Mouse (Mus musculus): ENCODE results near the gene Car3. TPM values are rescaled to one million over a fixed set of nuclear protein-coding genes. Genes with fewer than 3 reads are reported as not detected.
A peak's percentile ranks its signal among the peaks of the same experiment; 100 is the strongest.

Car3 gene
- polyA plus RNA-seq, 1 experiment from 2014 or later, result 26.8 TPM

- Histone ChIP-seq H3K4me3 (ENCODE audit: low read length) (no peak overlapping the region), H3K4me1 (ENCODE audit: control insufficient read depth, insufficient read depth, low read length) (no peaks in the 10 kb centered on the region), H3K27ac (ENCODE audit: low read depth, low read length) (no peak overlapping the region), H3K27me3 (ENCODE audit: control insufficient read depth, insufficient read depth, low read length) (no peaks in the 10 kb centered on the region), H3K4me2 (replicated peaks; ENCODE audit: low read depth, low read length) (no peak overlapping the region), H3K9me3 (ENCODE audit: control insufficient read depth, low read length) (no peaks in the 10 kb centered on the region), H3K9ac (ENCODE audit: low read depth, low read length) (no peak overlapping the region), H3K36me3 (ENCODE audit: control insufficient read depth, insufficient read depth, low read length) (no peaks in the 10 kb centered on the region)
- 88% methylated on average over 2 of the region's 2 CpGs for WGBS
- no peak for ATAC-seq (ENCODE audit: low FRiP score, low TSS enrichment)
Measured at GRCm38 (mm10) chr3:14848587-14849254, 14.6 kb upstream of the Car3 start.

GRCm38 (mm10) chr3:14853966-14854365 is 9.3 kb upstream of the Car3 start:
- Histone ChIP-seq H3K4me1 (ENCODE audit: control insufficient read depth, insufficient read depth, low read length) (no peaks in the 10 kb centered on the region), H3K9me3 (ENCODE audit: control insufficient read depth, low read length) (no peaks in the 10 kb centered on the region), H3K4me2 (replicated peaks; ENCODE audit: low read depth, low read length) (no peak overlapping the region), H3K4me3 (ENCODE audit: low read length) (no peak overlapping the region), H3K27ac (ENCODE audit: low read depth, low read length) (no peak overlapping the region), H3K9ac (ENCODE audit: low read depth, low read length) (no peak overlapping the region), H3K36me3 (ENCODE audit: control insufficient read depth, insufficient read depth, low read length) (no peaks in the 10 kb centered on the region), H3K27me3 (ENCODE audit: control insufficient read depth, insufficient read depth, low read length) (no peaks in the 10 kb centered on the region)
- 69% methylated on average over 5 of the region's 5 CpGs for WGBS
- ATAC-seq (ENCODE audit: low FRiP score, low TSS enrichment), result no peak

- H3K27ac ChIP-seq (ENCODE audit: low read depth, low read length), result no peak overlapping the region
- H3K9ac ChIP-seq (ENCODE audit: low read depth, low read length), result no peak overlapping the region
- no peak overlapping the region for H3K4me3 ChIP-seq (ENCODE audit: low read length)
- no peak overlapping the region for H3K4me2 ChIP-seq (replicated peaks; ENCODE audit: low read depth, low read length)
- ATAC-seq (ENCODE audit: low FRiP score, low TSS enrichment), result no peak
- no peaks in the 10 kb centered on the region for H3K36me3 ChIP-seq (ENCODE audit: control insufficient read depth, insufficient read depth, low read length)
- 25% methylated on average over 1 of the region's 1 CpGs for WGBS
- no peaks in the 10 kb centered on the region for H3K27me3 ChIP-seq (ENCODE audit: control insufficient read depth, insufficient read depth, low read length)
- H3K9me3 ChIP-seq (ENCODE audit: control insufficient read depth, low read length), result no peaks in the 10 kb centered on the region
- H3K4me1 ChIP-seq (ENCODE audit: control insufficient read depth, insufficient read depth, low read length), result no peaks in the 10 kb centered on the region
Measured at GRCm38 (mm10) chr3:14854446-14854845, 8.9 kb upstream of the Car3 start.

- no peaks in the 10 kb centered on the region for H3K9me3 ChIP-seq (ENCODE audit: control insufficient read depth, low read length)
- H3K27ac ChIP-seq (ENCODE audit: low read depth, low read length), result no peak overlapping the region
- no peak for ATAC-seq (ENCODE audit: low FRiP score, low TSS enrichment)
- H3K36me3 ChIP-seq (ENCODE audit: control insufficient read depth, insufficient read depth, low read length), result no peaks in the 10 kb centered on the region
- no peak overlapping the region for H3K4me2 ChIP-seq (replicated peaks; ENCODE audit: low read depth, low read length)
- no peak overlapping the region for H3K9ac ChIP-seq (ENCODE audit: low read depth, low read length)
- no peaks in the 10 kb centered on the region for H3K27me3 ChIP-seq (ENCODE audit: control insufficient read depth, insufficient read depth, low read length)
- H3K4me3 ChIP-seq (ENCODE audit: low read length), result no peak overlapping the region
- 87% methylated on average over 3 of the region's 3 CpGs for WGBS
- no peaks in the 10 kb centered on the region for H3K4me1 ChIP-seq (ENCODE audit: control insufficient read depth, insufficient read depth, low read length)
Measured at GRCm38 (mm10) chr3:14857874-14858273, 5.4 kb upstream of the Car3 start.

- ATAC-seq (ENCODE audit: low FRiP score, low TSS enrichment), result no peak
- no peak overlapping the region for H3K27ac ChIP-seq (ENCODE audit: low read depth, low read length)
- H3K9me3 ChIP-seq (ENCODE audit: control insufficient read depth, low read length), result no peaks in the 10 kb centered on the region
- no peaks in the 10 kb centered on the region for H3K4me1 ChIP-seq (ENCODE audit: control insufficient read depth, insufficient read depth, low read length)
- no peak overlapping the region for H3K9ac ChIP-seq (ENCODE audit: low read depth, low read length)
- WGBS, result 83% methylated on average over 3 of the region's 3 CpGs
- H3K4me3 ChIP-seq (ENCODE audit: low read length), result no peak overlapping the region
- no peaks in the 10 kb centered on the region for H3K36me3 ChIP-seq (ENCODE audit: control insufficient read depth, insufficient read depth, low read length)
- no peak overlapping the region for H3K4me2 ChIP-seq (replicated peaks; ENCODE audit: low read depth, low read length)
- H3K27me3 ChIP-seq (ENCODE audit: control insufficient read depth, insufficient read depth, low read length), result no peaks in the 10 kb centered on the region
Measured at GRCm38 (mm10) chr3:14860291-14860690, 3.0 kb upstream of the Car3 start.

GRCm38 (mm10) chr3:14861165-14861564 is 2.1 kb upstream of the Car3 start:
- H3K4me2 ChIP-seq (replicated peaks; ENCODE audit: low read depth, low read length), result no peak overlapping the region
- H3K4me3 ChIP-seq (ENCODE audit: low read length), result no peak overlapping the region
- H3K36me3 ChIP-seq (ENCODE audit: control insufficient read depth, insufficient read depth, low read length), result no peaks in the 10 kb centered on the region
- H3K27ac ChIP-seq (ENCODE audit: low read depth, low read length), result no peak overlapping the region
- no peaks in the 10 kb centered on the region for H3K9me3 ChIP-seq (ENCODE audit: control insufficient read depth, low read length)
- no peaks in the 10 kb centered on the region for H3K27me3 ChIP-seq (ENCODE audit: control insufficient read depth, insufficient read depth, low read length)
- H3K9ac ChIP-seq (ENCODE audit: low read depth, low read length), result no peak overlapping the region
- no peaks in the 10 kb centered on the region for H3K4me1 ChIP-seq (ENCODE audit: control insufficient read depth, insufficient read depth, low read length)
- WGBS, result 84% methylated on average over 1 of the region's 1 CpGs
- ATAC-seq (ENCODE audit: low FRiP score, low TSS enrichment), result no peak

- whole genome bisulfite sequencing, result 35% methylated on average over 4 of the region's 4 CpGs
- no peak overlapping the region for H3K4me2 ChIP-seq (replicated peaks; ENCODE audit: low read depth, low read length)
Measured at GRCm38 (mm10) chr3:14861787-14862186, 1.5 kb upstream of the Car3 start.

GRCm38 (mm10) chr3:14862654-14863021 is 674 bp upstream of the Car3 start:
- H3K4me2 ChIP-seq (replicated peaks; ENCODE audit: low read depth, low read length), result peak overlapping the region; percentile 72
- no peaks in the 10 kb centered on the region for H3K4me1 ChIP-seq (ENCODE audit: control insufficient read depth, insufficient read depth, low read length)
- no peaks in the 10 kb centered on the region for H3K9me3 ChIP-seq (ENCODE audit: control insufficient read depth, low read length)
- whole genome bisulfite sequencing, result under 1% methylated on average over 9 of the region's 9 CpGs
- ATAC-seq (ENCODE audit: low FRiP score, low TSS enrichment), result peak; percentile 79
- H3K27me3 ChIP-seq (ENCODE audit: control insufficient read depth, insufficient read depth, low read length), result no peaks in the 10 kb centered on the region
- no peaks in the 10 kb centered on the region for H3K36me3 ChIP-seq (ENCODE audit: control insufficient read depth, insufficient read depth, low read length)
- H3K9ac ChIP-seq (ENCODE audit: low read depth, low read length), result peak overlapping the region; percentile 48
- H3K4me3 ChIP-seq (ENCODE audit: low read length), result peak overlapping the region; percentile 36
- H3K27ac ChIP-seq (ENCODE audit: low read depth, low read length), result no peak overlapping the region

More at GRCm38 (mm10) chr3:14861787-14862186, 1.5 kb upstream of the Car3 start:
- Histone ChIP-seq H3K9ac (ENCODE audit: low read depth, low read length) (no peak overlapping the region), H3K27me3 (ENCODE audit: control insufficient read depth, insufficient read depth, low read length) (no peaks in the 10 kb centered on the region), H3K36me3 (ENCODE audit: control insufficient read depth, insufficient read depth, low read length) (no peaks in the 10 kb centered on the region), H3K4me3 (ENCODE audit: low read length) (no peak overlapping the region), H3K4me1 (ENCODE audit: control insufficient read depth, insufficient read depth, low read length) (no peaks in the 10 kb centered on the region), H3K27ac (ENCODE audit: low read depth, low read length) (no peak overlapping the region), H3K9me3 (ENCODE audit: control insufficient read depth, low read length) (no peaks in the 10 kb centered on the region)
- no peak for ATAC-seq (ENCODE audit: low FRiP score, low TSS enrichment)

GRCm38 (mm10) chr3:14863922-14864321 is 610 bp downstream of the Car3 start:
- WGBS, result 94% methylated on average over 2 of the region's 2 CpGs
- Histone ChIP-seq H3K9me3 (ENCODE audit: control insufficient read depth, low read length) (no peaks in the 10 kb centered on the region), H3K4me2 (replicated peaks; ENCODE audit: low read depth, low read length) (no peak overlapping the region), H3K4me3 (ENCODE audit: low read length) (no peak overlapping the region), H3K9ac (ENCODE audit: low read depth, low read length) (no peak overlapping the region), H3K27me3 (ENCODE audit: control insufficient read depth, insufficient read depth, low read length) (no peaks in the 10 kb centered on the region), H3K36me3 (ENCODE audit: control insufficient read depth, insufficient read depth, low read length) (no peaks in the 10 kb centered on the region), H3K27ac (ENCODE audit: low read depth, low read length) (no peak overlapping the region), H3K4me1 (ENCODE audit: control insufficient read depth, insufficient read depth, low read length) (no peaks in the 10 kb centered on the region)
- ATAC-seq (ENCODE audit: low FRiP score, low TSS enrichment), result no peak
